Mouse (Mus musculus): Measurements from ENCODE around the gene Gpr27. TPM values are rescaled to one million over a fixed set of nuclear protein-coding genes. Genes with fewer than 3 reads are reported as not detected.

Gpr27 gene
- polyA plus RNA-seq, 1 experiment from 2014 or later, result 0.18 TPM

DNA sequence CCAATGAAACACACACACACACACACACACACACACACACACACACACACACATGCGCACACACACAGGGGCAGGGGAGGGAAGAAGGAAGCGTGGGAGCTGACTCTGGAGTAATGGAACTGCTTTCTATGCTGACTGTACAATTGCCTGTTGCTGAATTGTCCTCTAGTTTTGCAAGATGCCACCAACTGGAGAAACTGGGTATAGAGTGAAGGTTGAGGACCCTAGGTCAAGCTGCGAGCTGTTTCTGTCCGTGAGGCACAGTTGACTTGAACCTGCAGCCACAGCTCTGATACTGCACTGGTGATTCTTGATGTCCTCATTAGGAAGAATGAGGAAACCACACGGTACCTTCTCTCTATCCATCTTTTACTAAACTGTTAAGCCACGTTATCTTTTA lies 23.4 kb downstream of the Gpr27 start:
- H3K4me3 ChIP-seq (ENCODE audit: low read depth, low read length), result no peak overlapping the region
- 42% methylated on average over 5 of the region's 6 CpGs for WGBS (ENCODE audit: insufficient replicate concordance)
- no peaks in the 10 kb centered on the region for H3K9me3 ChIP-seq (ENCODE audit: low read length)
- H3K27me3 ChIP-seq (ENCODE audit: insufficient read depth, low read length), result no peaks in the 10 kb centered on the region
- H3K9ac ChIP-seq (replicated peaks), result no peak overlapping the region
- no peak overlapping the region for H3K4me2 ChIP-seq (ENCODE audit: low read depth, low read length)
- H3K36me3 ChIP-seq (replicated peaks; ENCODE audit: insufficient read depth, low read length), result no peaks in the 10 kb centered on the region
- H3K27ac ChIP-seq (ENCODE audit: low read depth), result no peak overlapping the region
- DNase-seq, result no peak
- ATAC-seq, result no peak
- TF ChIP-seq CTCF (IDR thresholded peaks at IDR 0.05; ENCODE audit: low read depth) (no peak), EP300 (IDR thresholded peaks at IDR 0.05; ENCODE audit: low read depth) (no peak)
- H3K4me1 ChIP-seq (ENCODE audit: insufficient read depth), result no peaks in the 10 kb centered on the region

DNA sequence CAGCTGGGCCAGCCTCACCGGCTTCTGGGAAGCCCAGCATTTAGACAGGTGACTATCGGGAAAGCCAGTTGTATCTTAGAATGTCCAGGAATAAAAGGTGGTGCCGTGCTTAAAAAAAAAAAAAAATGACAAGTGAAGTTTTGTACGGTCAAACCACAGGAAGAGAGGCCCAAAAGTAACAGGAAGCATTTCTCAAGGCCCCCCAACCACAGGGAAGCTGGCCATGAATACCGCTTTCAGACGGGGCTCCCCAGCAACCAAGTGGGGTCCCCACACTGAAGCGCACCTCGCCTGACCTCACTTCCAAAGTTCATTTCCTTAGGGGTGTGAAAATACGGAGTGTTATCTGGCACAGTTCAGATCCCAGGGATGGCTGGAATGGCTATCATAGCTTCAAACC lies 28.6 kb downstream of the Gpr27 start:
- Histone ChIP-seq H3K4me2 (ENCODE audit: low read depth, low read length) (no peak overlapping the region; the same call in none of the 2 replicates), H3K4me3 (ENCODE audit: low read depth, low read length) (no peak overlapping the region), H3K9me3 (ENCODE audit: low read length) (no peaks in the 10 kb centered on the region), H3K9ac (replicated peaks) (no peak overlapping the region), H3K4me1 (ENCODE audit: insufficient read depth) (peaks cover 2% of the 10 kb centered on the region), H3K36me3 (replicated peaks; ENCODE audit: insufficient read depth, low read length) (no peaks in the 10 kb centered on the region), H3K27me3 (ENCODE audit: insufficient read depth, low read length) (peaks cover 12% of the 10 kb centered on the region), H3K27ac (ENCODE audit: low read depth) (no peak overlapping the region)
- DNase-seq (no peak), ATAC-seq (no peak)
- TF ChIP-seq CTCF (IDR thresholded peaks at IDR 0.05; ENCODE audit: low read depth) (no peak), EP300 (IDR thresholded peaks at IDR 0.05; ENCODE audit: low read depth) (no peak)
- 37% methylated on average over 9 of the region's 9 CpGs for WGBS (ENCODE audit: insufficient replicate concordance)

DNA sequence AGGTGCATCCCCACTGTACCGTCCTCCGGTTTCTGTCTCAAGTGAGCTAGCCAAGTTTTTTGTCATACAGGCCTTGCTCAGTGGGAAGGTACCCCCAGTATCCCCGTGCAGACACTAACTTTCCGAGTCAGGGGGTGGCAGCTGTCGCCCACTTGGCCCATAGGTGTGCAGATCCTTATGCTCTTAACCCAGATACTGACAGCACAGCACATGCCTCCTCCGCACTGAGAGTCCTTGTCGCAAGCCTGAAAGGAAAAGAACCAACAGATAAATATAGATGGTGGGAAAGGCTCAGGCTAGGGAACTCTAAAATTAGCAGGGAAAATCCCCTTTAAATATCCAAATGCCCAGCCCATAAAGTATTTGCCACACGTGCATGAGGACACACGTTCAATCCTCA lies 29.9 kb downstream of the Gpr27 start:
- peaks cover 26% of the 10 kb centered on the region for H3K27me3 ChIP-seq (ENCODE audit: insufficient read depth, low read length)
- no peaks in the 10 kb centered on the region for H3K9me3 ChIP-seq (ENCODE audit: low read length)
- DNase-seq, result no peak
- ATAC-seq, result no peak
- H3K27ac ChIP-seq (ENCODE audit: low read depth), result no peak overlapping the region
- no peak overlapping the region for H3K4me3 ChIP-seq (ENCODE audit: low read depth, low read length)
- H3K36me3 ChIP-seq (replicated peaks; ENCODE audit: insufficient read depth, low read length), result no peaks in the 10 kb centered on the region
- no peak overlapping the region for H3K4me2 ChIP-seq (ENCODE audit: low read depth, low read length)
- peaks cover 7% of the 10 kb centered on the region for H3K4me1 ChIP-seq (ENCODE audit: insufficient read depth)
- WGBS (ENCODE audit: insufficient replicate concordance), result 73% methylated on average over 9 of the region's 9 CpGs
- H3K9ac ChIP-seq (replicated peaks), result no peak overlapping the region
- no peak for TF ChIP-seq CTCF (IDR thresholded peaks at IDR 0.05; ENCODE audit: low read depth)
- no peak for TF ChIP-seq EP300 (IDR thresholded peaks at IDR 0.05; ENCODE audit: low read depth)

DNA sequence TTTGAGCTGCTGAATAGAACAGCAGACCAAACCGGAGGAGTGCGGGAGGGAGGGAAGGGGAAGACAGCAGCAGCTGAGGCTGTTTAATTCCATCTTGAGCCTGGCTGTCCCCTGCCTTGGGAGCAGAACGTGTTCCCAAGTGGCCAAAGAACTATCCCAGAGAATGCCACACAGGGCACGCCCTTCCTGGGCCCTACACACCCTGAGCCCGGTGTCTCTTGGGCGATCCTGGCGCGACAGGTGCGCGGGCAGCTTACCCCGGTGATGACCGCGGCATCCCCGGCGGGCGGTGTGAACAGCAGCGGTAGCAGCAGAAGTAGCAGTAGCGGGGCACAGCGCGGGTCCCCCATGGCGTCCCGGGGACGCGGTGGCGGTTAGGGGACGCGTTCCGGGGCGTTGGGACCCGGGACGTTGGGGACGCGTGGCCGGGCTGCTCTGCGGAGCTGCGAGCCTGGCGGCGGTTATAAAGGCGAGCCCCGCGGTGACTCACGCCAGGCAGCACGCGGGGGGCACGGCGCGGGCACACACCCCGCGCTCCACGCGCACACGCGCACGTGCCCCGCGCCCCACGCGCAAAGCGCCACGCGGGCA lies 33.6 kb downstream of the Gpr27 start, which contains the start of gene Prok2:
Prok2 (minus strand) TSS at position 422 of the 591 bp plus-strand sequence.
- DNase-seq (peak; percentile 20), ATAC-seq (no peak)
- no peak within 1 kb of the TSS for H3K9ac ChIP-seq (replicated peaks)
- peak within 1 kb of the TSS; percentile 39 for H3K4me3 ChIP-seq (ENCODE audit: low read depth, low read length)
- no peak for TF ChIP-seq EP300 (IDR thresholded peaks at IDR 0.05; ENCODE audit: low read depth)
- no peak for TF ChIP-seq CTCF (IDR thresholded peaks at IDR 0.05; ENCODE audit: low read depth)
- H3K27ac ChIP-seq (ENCODE audit: low read depth), result no peak within 1 kb of the TSS
- peaks cover 32% of the 10 kb centered on the region for H3K27me3 ChIP-seq (ENCODE audit: insufficient read depth, low read length)
- no peaks in the 10 kb centered on the region for H3K36me3 ChIP-seq (replicated peaks; ENCODE audit: insufficient read depth, low read length)
- peak within 1 kb of the TSS; percentile 61 for H3K4me2 ChIP-seq (ENCODE audit: low read depth, low read length)
- H3K4me1 ChIP-seq (ENCODE audit: insufficient read depth), result peaks cover 7% of the 10 kb centered on the region
- WGBS (ENCODE audit: insufficient replicate concordance), result 1% methylated on average over 57 of the region's 61 CpGs
- H3K9me3 ChIP-seq (ENCODE audit: low read length), result no peaks in the 10 kb centered on the region

DNA sequence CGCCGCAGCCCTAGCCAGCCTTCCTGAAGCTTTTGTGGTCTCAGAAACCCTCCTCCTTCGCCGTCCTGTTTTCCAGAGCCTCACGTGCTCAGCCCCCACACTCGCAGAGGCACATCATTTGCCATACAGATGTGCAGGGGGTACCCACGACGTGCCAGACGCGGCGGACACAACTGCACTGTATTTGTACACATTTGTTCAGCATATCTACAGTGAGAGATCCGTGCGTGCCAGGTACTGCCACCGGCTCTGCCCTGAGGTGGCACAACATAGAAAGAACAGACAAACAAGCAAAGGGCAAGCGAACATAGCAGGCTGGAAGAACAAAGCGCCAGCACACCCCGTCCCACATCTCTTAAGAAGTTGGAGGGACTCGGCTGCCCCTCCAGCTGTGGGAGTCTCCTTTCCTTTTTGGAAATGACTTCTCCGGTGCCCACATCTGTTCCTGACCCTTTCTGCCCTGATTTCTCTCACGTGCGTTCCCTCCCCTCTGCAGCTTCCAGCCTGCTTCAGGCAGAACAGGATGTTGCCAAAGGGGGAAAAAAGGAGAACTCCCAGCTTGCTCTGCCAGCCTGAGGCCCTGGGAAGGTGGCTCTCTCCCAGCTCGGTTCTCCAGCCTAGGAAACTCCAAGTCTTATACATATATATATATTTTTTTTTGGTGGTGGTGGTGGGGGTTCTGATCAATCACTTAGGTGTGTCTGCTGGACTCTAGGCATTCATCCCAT lies 34.3 kb downstream of the Gpr27 start:
- Histone ChIP-seq H3K9ac (replicated peaks) (no peak overlapping the region), H3K9me3 (ENCODE audit: low read length) (no peaks in the 10 kb centered on the region), H3K4me3 (ENCODE audit: low read depth, low read length) (peak overlapping the region; percentile 39), H3K27me3 (ENCODE audit: insufficient read depth, low read length) (peaks cover 32% of the 10 kb centered on the region), H3K4me1 (ENCODE audit: insufficient read depth) (peaks cover 7% of the 10 kb centered on the region), H3K27ac (ENCODE audit: low read depth) (no peak overlapping the region), H3K4me2 (ENCODE audit: low read depth, low read length) (peak overlapping the region; percentile 61), H3K36me3 (replicated peaks; ENCODE audit: insufficient read depth, low read length) (no peaks in the 10 kb centered on the region)
- ATAC-seq, result no peak
- TF ChIP-seq EP300 (IDR thresholded peaks at IDR 0.05; ENCODE audit: low read depth) (no peak), CTCF (IDR thresholded peaks at IDR 0.05; ENCODE audit: low read depth) (no peak)
- 4% methylated on average over 20 of the region's 22 CpGs for WGBS (ENCODE audit: insufficient replicate concordance)
- no peak for DNase-seq

DNA sequence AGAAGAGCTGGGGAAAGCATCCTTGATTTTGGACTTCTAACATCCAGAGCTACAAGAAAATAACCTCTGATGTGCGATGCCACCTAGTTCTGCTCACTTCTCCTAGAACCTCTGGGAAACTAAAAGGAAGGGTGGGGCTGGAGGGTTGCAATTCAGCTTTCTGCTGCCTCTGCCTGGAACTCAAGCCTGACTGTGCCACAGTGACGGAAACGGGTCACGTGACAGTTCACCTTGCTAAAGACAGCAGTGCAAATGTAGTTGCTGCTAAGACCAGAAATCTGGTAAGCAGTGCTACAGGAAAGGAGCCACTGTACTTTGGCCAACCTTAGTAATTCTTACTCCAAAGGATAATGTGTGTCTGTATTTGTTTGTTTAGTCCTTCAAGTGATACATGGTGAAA lies 37.4 kb downstream of the Gpr27 start:
- TF ChIP-seq EP300 (IDR thresholded peaks at IDR 0.05; ENCODE audit: low read depth) (no peak), CTCF (IDR thresholded peaks at IDR 0.05; ENCODE audit: low read depth) (no peak)
- no peaks in the 10 kb centered on the region for H3K36me3 ChIP-seq (replicated peaks; ENCODE audit: insufficient read depth, low read length)
- no peak for DNase-seq
- H3K4me2 ChIP-seq (ENCODE audit: low read depth, low read length), result no peak overlapping the region
- H3K27me3 ChIP-seq (ENCODE audit: insufficient read depth, low read length), result peaks cover 30% of the 10 kb centered on the region
- 67% methylated on average over 4 of the region's 4 CpGs for WGBS (ENCODE audit: insufficient replicate concordance)
- H3K9me3 ChIP-seq (ENCODE audit: low read length), result no peaks in the 10 kb centered on the region
- no peak overlapping the region for H3K4me3 ChIP-seq (ENCODE audit: low read depth, low read length)
- H3K9ac ChIP-seq (replicated peaks), result no peak overlapping the region
- ATAC-seq, result no peak
- no peak overlapping the region for H3K27ac ChIP-seq (ENCODE audit: low read depth)
- peaks cover 7% of the 10 kb centered on the region for H3K4me1 ChIP-seq (ENCODE audit: insufficient read depth)
